Mouse (Mus musculus): ENCODE measurements around the gene Khdrbs1. TPM values are rescaled to one million over a fixed set of nuclear protein-coding genes. Genes with fewer than 3 reads are reported as not detected.
"Not testable (repeated sequence)": the region's sequence is repeated elsewhere in the genome, so short reads cannot be mapped to it uniquely, and the experiment has no call there.

Gene Khdrbs1
- polyA plus RNA-seq, 1 experiment = 40.4 TPM

DNA sequence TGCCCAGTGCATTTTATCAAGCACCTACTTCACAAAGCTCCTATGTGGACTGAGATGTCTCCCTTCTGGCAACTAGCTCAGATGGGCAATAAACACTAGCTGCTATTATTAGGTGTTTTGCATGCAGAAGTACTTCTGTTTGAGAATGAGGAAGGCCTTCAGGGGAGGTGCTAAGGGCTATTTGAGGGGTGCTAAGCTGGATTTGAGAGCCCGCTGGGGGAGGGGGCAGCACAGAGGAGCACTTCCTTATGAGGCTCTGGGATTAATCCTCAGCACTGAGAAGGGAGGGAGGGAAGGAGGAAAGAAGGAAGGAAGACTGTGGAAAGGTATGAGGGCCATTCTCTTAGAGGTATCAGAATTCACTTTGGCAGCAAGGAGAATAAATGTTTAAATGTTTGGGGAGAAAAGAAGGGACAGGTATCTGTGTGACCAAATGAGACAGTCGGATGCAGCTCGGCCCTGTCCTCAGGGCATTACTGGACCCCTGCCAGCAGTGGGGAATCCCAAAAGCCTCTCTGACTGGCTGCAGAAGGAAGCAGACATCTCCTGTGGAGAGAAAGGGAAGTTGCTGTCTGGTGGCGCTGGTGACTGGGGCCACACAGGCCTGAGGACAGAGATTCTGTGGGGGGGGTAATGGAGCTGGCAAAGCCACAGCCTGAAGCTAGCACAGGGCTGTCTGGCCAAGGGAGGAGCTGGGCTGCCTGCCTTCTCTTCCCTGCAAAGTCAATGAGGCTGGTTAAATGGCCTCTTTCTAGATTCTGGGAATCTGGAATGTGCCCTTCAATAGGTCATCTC is 40.0 kb upstream of the Khdrbs1 start:
- H3K27ac ChIP-seq (ENCODE audit: control insufficient read depth, insufficient read depth, low read depth, low read length, poor library complexity) = peak overlapping the region; percentile 21
- H3K4me1 ChIP-seq (ENCODE audit: control insufficient read depth, insufficient read depth, low read length) = peaks cover 5% of the 10 kb centered on the region
- no peak overlapping the region for H3K4me3 ChIP-seq (replicated peaks; ENCODE audit: control insufficient read depth, low read depth, low read length)
- 9% methylated on average over 4 of the region's 4 CpGs for WGBS
- TF ChIP-seq CTCF (IDR thresholded peaks at IDR 0.05; ENCODE audit: control insufficient read depth, insufficient read depth, low read length) (no peak), POLR2A (IDR thresholded peaks at IDR 0.05; ENCODE audit: borderline replicate concordance, control insufficient read depth, low read depth, low read length) (no peak)

DNA sequence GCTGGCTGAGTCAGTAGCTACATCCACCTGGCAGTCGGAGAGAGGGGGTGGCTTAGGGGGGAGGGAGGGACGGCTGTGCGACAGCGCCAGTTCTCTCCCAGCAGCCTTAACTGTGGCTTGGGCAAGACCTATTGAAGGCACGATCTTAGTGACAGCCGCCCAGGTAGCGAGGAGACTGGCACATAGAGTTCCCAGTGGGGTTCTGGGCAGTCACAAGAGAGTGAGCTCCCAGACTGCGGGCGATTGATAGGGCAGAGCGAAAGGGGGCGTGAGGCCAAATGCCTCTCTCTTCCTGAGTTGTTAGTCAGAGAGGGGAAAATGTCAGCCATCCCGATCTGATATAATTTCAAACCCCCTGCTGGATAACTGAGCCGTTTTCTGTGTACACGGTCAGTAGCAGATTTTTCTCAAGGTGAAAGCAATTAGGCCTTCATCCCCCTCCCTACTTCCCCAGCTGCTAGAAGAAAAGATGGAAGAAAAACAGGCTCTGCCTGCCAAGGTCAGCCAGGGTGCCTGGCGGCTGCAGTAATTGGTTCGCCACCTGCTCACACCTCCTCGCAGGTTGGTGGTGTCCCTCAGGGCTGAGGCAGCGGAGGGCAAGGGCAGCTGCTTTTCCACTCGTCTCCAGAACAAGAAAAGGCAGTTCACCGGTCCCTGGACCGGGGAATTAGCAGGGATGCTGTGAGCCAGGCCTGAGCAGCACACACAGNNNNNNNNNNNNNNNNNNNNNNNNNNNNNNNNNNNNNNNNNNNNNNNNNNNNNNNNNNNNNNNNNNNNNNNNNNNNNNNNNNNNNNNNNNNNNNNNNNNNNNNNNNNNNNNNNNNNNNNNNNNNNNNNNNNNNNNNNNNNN is 29.8 kb upstream of the Khdrbs1 start:
- Histone ChIP-seq H3K27ac (ENCODE audit: control insufficient read depth, insufficient read depth, low read depth, low read length, poor library complexity) (no peak overlapping the region), H3K4me3 (replicated peaks; ENCODE audit: control insufficient read depth, low read depth, low read length) (no peak overlapping the region), H3K4me1 (ENCODE audit: control insufficient read depth, insufficient read depth, low read length) (peaks cover 1% of the 10 kb centered on the region; the same call in 1 of the 2 replicates)
- 16% methylated on average over 21 of the region's 21 CpGs for WGBS
- no peak; the same call in 1 of the 2 replicates for TF ChIP-seq POLR2A (IDR thresholded peaks at IDR 0.05; ENCODE audit: borderline replicate concordance, control insufficient read depth, low read depth, low read length)
- TF ChIP-seq CTCF (IDR thresholded peaks at IDR 0.05; ENCODE audit: control insufficient read depth, insufficient read depth, low read length) = no peak

DNA sequence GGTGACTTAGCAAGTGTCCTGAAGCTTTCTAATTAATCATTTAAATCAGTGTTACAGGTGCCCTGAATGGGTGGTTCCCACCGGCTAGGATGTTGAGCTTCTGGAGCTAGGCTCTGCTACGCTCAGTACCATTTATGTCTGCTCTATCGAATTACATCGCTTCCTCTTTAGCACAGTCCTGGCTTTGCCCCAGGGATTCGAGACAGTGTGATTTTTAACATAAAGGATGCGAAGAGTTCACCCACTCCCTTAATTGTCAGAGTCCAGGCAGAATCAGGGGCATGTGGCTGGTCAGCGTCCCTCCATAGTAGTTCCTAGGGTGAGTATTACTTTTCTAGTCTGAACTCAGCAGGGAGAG is 29.2 kb upstream of the Khdrbs1 start:
- Histone ChIP-seq H3K27ac (ENCODE audit: control insufficient read depth, insufficient read depth, low read depth, low read length, poor library complexity) (no peak overlapping the region), H3K4me1 (ENCODE audit: control insufficient read depth, insufficient read depth, low read length) (peaks cover 1% of the 10 kb centered on the region; the same call in 1 of the 2 replicates), H3K4me3 (replicated peaks; ENCODE audit: control insufficient read depth, low read depth, low read length) (no peak overlapping the region)
- no peak for TF ChIP-seq POLR2A (IDR thresholded peaks at IDR 0.05; ENCODE audit: borderline replicate concordance, control insufficient read depth, low read depth, low read length)
- no peak for TF ChIP-seq CTCF (IDR thresholded peaks at IDR 0.05; ENCODE audit: control insufficient read depth, insufficient read depth, low read length)
- 6% methylated on average over 7 of the region's 7 CpGs for WGBS

DNA sequence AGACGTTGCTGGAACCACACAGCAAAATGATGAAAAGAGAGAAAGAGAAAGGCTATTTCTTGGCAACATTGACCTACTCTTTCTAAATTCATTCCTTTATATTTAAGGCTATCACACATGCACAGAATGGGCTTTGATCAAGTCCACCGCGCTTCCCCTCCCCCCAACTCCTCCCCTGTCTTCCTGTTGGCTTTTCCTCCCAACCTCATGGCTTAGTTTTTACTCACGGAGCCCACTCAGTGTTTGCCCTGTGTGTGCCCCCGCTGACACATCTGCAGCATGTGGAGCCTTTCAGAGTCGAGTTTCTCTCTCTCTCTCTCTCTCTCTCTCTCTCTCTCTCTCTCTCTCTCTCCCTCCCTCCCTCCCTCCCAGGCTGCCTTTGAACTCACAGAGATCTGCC is 28.5 kb upstream of the Khdrbs1 start:
- TF ChIP-seq CTCF (IDR thresholded peaks at IDR 0.05; ENCODE audit: control insufficient read depth, insufficient read depth, low read length) (no peak), POLR2A (IDR thresholded peaks at IDR 0.05; ENCODE audit: borderline replicate concordance, control insufficient read depth, low read depth, low read length) (no peak)
- WGBS = 9% methylated on average over 6 of the region's 6 CpGs
- H3K27ac ChIP-seq (ENCODE audit: control insufficient read depth, insufficient read depth, low read depth, low read length, poor library complexity) = no peak overlapping the region

DNA sequence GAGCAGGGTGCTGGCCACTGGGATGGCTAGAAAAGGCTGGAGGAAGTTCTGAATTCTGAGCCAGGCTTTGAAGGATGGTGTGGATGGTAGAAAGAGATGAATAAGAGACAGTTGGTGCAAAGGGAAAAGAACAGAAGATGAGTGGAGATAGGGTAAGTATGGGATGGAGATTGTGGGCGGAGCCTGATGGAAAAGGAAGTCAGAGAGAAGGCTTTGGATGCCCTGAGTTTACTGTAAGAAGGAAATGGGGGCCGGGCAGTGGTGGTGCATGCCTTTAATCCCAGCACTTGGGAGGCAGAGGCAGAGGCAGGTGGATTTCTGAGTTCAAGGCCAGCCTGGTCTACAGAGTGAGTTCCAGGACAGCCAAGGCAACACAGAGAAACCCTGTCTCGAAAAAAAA is 26.6 kb upstream of the Khdrbs1 start:
- not testable (repeated sequence) for H3K27ac ChIP-seq (ENCODE audit: control insufficient read depth, insufficient read depth, low read depth, low read length, poor library complexity); H3K4me3 ChIP-seq (replicated peaks; ENCODE audit: control insufficient read depth, low read depth, low read length); H3K4me1 ChIP-seq (ENCODE audit: control insufficient read depth, insufficient read depth, low read length)
- 27% methylated on average over 3 of the region's 3 CpGs for WGBS

More for the DNA sequence above, 28.5 kb upstream of the Khdrbs1 start:
- Histone ChIP-seq H3K4me1 (ENCODE audit: control insufficient read depth, insufficient read depth, low read length) (peaks cover 1% of the 10 kb centered on the region; the same call in 1 of the 2 replicates), H3K4me3 (replicated peaks; ENCODE audit: control insufficient read depth, low read depth, low read length) (no peak overlapping the region)

DNA sequence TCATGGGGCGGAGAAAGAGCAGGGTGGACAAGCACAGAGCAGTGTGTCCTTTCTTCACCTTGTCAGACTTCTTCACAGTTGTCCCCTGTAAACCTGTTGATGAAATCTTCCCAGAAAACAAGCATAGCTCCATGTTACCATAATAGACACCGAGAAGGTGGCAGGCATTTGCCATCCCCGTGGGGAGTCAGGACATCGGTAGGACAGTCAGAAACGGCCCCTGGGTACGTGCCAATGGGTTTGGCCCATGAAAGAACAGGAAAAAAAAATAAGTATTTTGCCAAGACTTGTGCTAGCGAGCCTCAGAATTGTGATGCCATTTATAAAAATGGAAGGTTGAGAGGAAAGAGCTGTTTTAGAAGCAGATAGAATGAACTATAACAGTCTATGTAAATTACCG is 25.7 kb upstream of the Khdrbs1 start:
- WGBS = 77% methylated on average over 8 of the region's 8 CpGs
- no peak overlapping the region for H3K27ac ChIP-seq (ENCODE audit: control insufficient read depth, insufficient read depth, low read depth, low read length, poor library complexity)
- TF ChIP-seq CTCF (IDR thresholded peaks at IDR 0.05; ENCODE audit: control insufficient read depth, insufficient read depth, low read length) (no peak), POLR2A (IDR thresholded peaks at IDR 0.05; ENCODE audit: borderline replicate concordance, control insufficient read depth, low read depth, low read length) (no peak)
- H3K4me1 ChIP-seq (ENCODE audit: control insufficient read depth, insufficient read depth, low read length) = peaks cover 1% of the 10 kb centered on the region; the same call in 1 of the 2 replicates
- no peak overlapping the region for H3K4me3 ChIP-seq (replicated peaks; ENCODE audit: control insufficient read depth, low read depth, low read length)

DNA sequence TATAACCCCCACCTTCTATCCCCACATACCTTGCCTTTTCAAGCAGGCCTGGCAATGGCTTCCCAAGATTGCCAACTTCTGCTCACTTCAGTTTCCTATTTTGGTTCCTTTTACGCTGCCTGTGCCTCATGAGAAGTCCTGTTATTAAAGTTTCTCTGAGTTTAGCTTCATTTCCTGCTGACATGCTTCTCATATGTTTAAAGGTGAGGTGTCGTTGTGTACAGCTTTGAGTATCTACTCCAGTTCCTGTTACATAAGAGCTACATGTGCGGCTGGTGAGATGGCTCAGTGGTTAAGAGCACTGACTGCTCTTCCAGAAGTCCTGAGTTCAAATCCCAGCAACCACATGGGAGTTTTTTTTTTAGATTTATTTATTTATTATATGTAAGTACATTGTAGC is 23.2 kb upstream of the Khdrbs1 start:
- no peaks in the 10 kb centered on the region for H3K4me1 ChIP-seq (ENCODE audit: control insufficient read depth, insufficient read depth, low read length)
- WGBS = 32% methylated on average over 3 of the region's 3 CpGs
- no peak overlapping the region for H3K4me3 ChIP-seq (replicated peaks; ENCODE audit: control insufficient read depth, low read depth, low read length)

DNA sequence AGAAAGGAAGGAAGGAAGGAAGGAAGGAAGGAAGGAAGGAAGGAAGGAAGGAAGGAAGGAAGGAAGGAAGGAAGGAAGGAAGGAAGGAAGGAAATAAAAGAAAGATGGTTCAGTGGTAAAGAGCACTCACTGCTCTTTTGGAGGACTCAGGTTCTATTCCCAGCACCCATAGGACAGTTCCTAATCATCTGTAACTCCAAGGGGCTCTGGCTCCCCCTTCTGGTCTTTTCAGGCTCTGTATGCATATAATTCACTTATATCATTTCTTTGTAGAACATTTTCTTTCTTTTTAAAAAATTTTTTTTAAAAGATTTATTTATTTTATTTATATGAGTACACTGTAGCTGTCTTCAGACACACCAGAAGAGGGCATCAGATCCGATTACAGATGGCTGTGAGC is 20.4 kb upstream of the Khdrbs1 start:
- H3K4me1 ChIP-seq (ENCODE audit: control insufficient read depth, insufficient read depth, low read length); H3K27ac ChIP-seq (ENCODE audit: control insufficient read depth, insufficient read depth, low read depth, low read length, poor library complexity); H3K4me3 ChIP-seq (replicated peaks; ENCODE audit: control insufficient read depth, low read depth, low read length): not testable (repeated sequence)
- 85% methylated on average over 1 of the region's 1 CpGs for WGBS

More for the DNA sequence above, 23.2 kb upstream of the Khdrbs1 start:
- H3K27ac ChIP-seq (ENCODE audit: control insufficient read depth, insufficient read depth, low read depth, low read length, poor library complexity) = no peak overlapping the region
- TF ChIP-seq POLR2A (IDR thresholded peaks at IDR 0.05; ENCODE audit: borderline replicate concordance, control insufficient read depth, low read depth, low read length) = no peak
- TF ChIP-seq CTCF (IDR thresholded peaks at IDR 0.05; ENCODE audit: control insufficient read depth, insufficient read depth, low read length) = no peak
